Mouse (Mus musculus) midbrain, embryonic 14.5 days (tissue): ENCODE measurements around the gene Nfic. TPM values are rescaled to one million over a fixed set of nuclear protein-coding genes. Genes with fewer than 3 reads are reported as not detected.

Source experiments
- ATAC-seq: fragments of 200-750 bp; cut with Nextera tagmentation; 2 replicates; pipeline ENCODE4 v1.8.0; 2017; ENCODE audit warnings: moderate number of reproducible peaks, moderate library complexity; ENCODE audit not compliant: low FRiP score, low TSS enrichment
- DNase-seq: peaks from one replicate; pipeline ENCODE4 v3.0.0-alpha.2; 2015
- H3K27ac ChIP-seq: fragments of 300-500 bp; sonication (generic); replicated peaks from 2 replicates; pipeline ENCODE4 v1.5.1; 2014; ENCODE audit warnings: mild to moderate bottlenecking, low read depth, low read length, moderate library complexity
- H3K27me3 ChIP-seq: fragments of 300-500 bp; sonication (generic); 2 replicates; pipeline ENCODE4 v1.6.1; 2014; ENCODE audit warnings: low read length, control low read depth, mixed read lengths; ENCODE audit not compliant: control insufficient read depth, insufficient read depth
- H3K36me3 ChIP-seq: fragments of 300-500 bp; sonication (generic); 2 replicates; pipeline ENCODE4 v1.6.1; 2014; ENCODE audit warnings: low read length, control low read depth; ENCODE audit not compliant: control insufficient read depth, insufficient read depth
- H3K4me1 ChIP-seq: fragments of 300-500 bp; sonication (generic); 2 replicates; pipeline ENCODE4 v1.6.1; 2014; ENCODE audit warnings: mild to moderate bottlenecking, antibody characterized with exemption, low read length, control low read depth; ENCODE audit not compliant: control insufficient read depth, insufficient read depth
- H3K4me2 ChIP-seq: fragments of 300-500 bp; sonication (generic); 2 replicates; pipeline ENCODE4 v1.6.1; 2014; ENCODE audit warnings: mild to moderate bottlenecking, low read length, moderate library complexity
- H3K4me3 ChIP-seq: fragments of 300-500 bp; sonication (generic); replicated peaks from 2 replicates; pipeline ENCODE4 v1.5.1; 2014; ENCODE audit warnings: low read depth, low read length
- H3K9ac ChIP-seq: fragments of 300-500 bp; sonication (generic); replicated peaks from 2 replicates; pipeline ENCODE4 v1.6.1; 2014; ENCODE audit warnings: mild to moderate bottlenecking, low read length, moderate library complexity
- H3K9me3 ChIP-seq: fragments of 300-500 bp; sonication (generic); 2 replicates; pipeline ENCODE4 v1.6.1; 2016; ENCODE audit warnings: low read length, control low read depth, mixed read lengths; ENCODE audit not compliant: control insufficient read depth
- WGBS: fragments of 180-500 bp; shearing (Covaris S2); extraction: QIAGEN DNeasy Blood & Tissue Kit; methylation state at CpG from one replicate; pipeline ENCODE4 v1.1.7; 2014; 5-methylcytosine and 5-hydroxymethylcytosine counted together
- polyA plus RNA-seq: library from polyadenylated mRNA; unstranded; fragments of >200 nt; fragmentation: Nextera tagmentation; extraction: Ambion mirVana; gene quantifications from 2 replicates; pipeline ENCODE4 v1.2.1, GENCODE M21; 2014

Nfic gene
- polyA plus RNA-seq, 1 experiment from 2014 or later, result 13.7 TPM

DNA sequence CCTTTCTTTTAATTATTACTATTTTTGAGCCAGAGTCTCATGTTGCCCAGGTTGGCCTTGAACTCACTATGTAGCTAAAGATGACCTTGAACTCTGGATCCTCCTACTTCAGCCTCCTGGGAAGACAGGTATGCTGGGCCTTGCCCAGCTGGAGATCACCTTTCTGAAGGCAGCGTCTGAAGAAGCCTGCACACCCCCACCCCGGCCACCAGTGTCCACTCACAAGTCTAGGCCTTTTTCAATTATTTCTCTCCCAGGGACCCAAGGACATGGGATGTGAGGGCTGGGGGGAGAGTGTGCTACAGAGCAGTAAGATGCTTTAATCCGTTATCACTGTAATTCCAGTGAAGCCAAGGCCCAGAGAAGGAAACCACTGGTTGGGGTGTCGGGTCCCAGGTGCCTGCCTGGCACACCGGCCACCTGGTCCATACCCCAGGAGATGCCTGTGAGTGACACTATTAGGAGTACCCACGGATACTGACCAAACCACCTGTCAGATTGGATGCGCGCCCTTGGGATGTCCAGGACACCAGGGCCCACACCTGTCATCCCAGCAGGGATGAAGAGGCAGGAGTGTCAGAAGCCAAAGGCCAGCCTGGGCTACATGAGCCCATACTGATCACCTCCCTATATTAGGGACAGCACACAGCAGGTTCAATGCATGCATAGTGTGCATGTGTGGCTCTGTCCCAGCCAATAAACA lies 27.5 kb downstream of the Nfic start:
- H3K27me3 ChIP-seq, result peaks cover 23% of the 10 kb centered on the region; the same call in 1 of the 2 replicates
- DNase-seq (peak; percentile 0), ATAC-seq (no peak)
- no peaks in the 10 kb centered on the region for H3K9me3 ChIP-seq
- WGBS, result 75% methylated on average over 8 of the region's 8 CpGs
- no peak overlapping the region for H3K4me3 ChIP-seq
- H3K36me3 ChIP-seq, result no peaks in the 10 kb centered on the region
- no peak overlapping the region for H3K9ac ChIP-seq
- H3K4me1 ChIP-seq, result peaks cover 17% of the 10 kb centered on the region
- no peak overlapping the region for H3K4me2 ChIP-seq
- no peak overlapping the region for H3K27ac ChIP-seq

DNA sequence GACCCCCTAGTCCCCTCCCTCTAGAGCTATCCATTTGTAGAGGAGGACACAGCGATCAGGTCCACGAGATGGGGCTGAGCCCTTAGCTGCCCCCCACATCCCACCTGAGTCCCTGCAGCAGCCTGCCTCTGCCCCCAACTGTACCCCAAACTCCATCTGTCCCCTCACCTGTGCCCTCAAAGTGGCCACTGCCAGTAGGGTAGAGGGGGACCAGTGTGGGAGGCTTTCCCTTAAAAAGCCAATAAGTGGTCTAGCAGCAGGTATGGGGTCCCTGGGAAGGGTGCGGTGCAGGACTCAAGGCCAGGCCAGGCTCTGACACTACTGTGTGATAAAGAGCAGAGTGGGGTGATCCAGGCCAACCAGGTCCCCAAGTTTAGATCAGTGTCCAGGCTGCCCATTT lies 28.1 kb downstream of the Nfic start:
- Histone ChIP-seq H3K4me2 (peak overlapping the region; percentile 60), H3K4me3 (no peak overlapping the region), H3K9ac (no peak overlapping the region), H3K36me3 (no peaks in the 10 kb centered on the region), H3K27me3 (peaks cover 23% of the 10 kb centered on the region; the same call in 1 of the 2 replicates), H3K4me1 (peaks cover 17% of the 10 kb centered on the region), H3K27ac (no peak overlapping the region), H3K9me3 (no peaks in the 10 kb centered on the region)
- no peak for ATAC-seq
- WGBS, result 41% methylated on average over 3 of the region's 3 CpGs
- DNase-seq, result no peak

GRCm38 (mm10) chr10:81426897-81427296 lies 28.5 kb downstream of the Nfic start:
- peaks cover 23% of the 10 kb centered on the region; the same call in 1 of the 2 replicates for H3K27me3 ChIP-seq
- H3K4me2 ChIP-seq, result peak overlapping the region; percentile 60
- no peaks in the 10 kb centered on the region for H3K9me3 ChIP-seq
- peaks cover 17% of the 10 kb centered on the region for H3K4me1 ChIP-seq
- H3K36me3 ChIP-seq, result no peaks in the 10 kb centered on the region
- H3K27ac ChIP-seq, result no peak overlapping the region
- WGBS, result 1% methylated on average over 33 of the region's 38 CpGs
- H3K9ac ChIP-seq, result peak overlapping the region; percentile 14; the same call in 1 of the 2 replicates
- peak; percentile 44 for DNase-seq
- no peak for ATAC-seq
- H3K4me3 ChIP-seq, result peak overlapping the region; percentile 28

DNA sequence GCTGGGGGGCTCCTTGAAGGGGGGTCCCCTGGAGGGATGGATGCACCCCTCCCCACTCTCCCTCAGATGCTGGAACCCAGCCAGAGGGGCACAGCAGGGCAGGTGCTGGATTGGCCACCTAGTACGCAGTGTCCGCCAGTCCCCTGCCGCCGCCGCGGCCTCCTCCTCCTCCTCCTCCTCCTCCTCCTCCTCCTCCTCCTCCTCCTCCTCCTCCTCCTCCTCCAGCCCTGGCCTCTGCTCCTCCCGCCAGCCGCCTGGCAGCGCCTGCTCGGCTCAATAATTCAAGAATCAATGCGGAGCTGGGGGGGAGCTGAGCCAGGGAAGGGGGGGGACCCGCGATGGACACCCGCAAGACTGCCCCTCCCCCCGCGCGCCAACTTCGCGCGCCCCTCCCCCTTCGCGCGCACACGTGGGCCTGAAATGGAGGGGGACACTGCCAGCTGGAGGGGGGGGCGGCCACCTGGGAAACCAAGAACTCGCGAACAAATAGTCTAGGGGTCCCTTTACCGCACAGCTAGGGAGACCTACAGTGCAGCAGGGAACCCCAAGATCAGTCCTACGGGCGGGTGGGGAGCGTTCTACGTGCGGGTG lies 29.3 kb downstream of the Nfic start:
- ATAC-seq, result no peak
- Histone ChIP-seq H3K4me3 (peak overlapping the region; percentile 28), H3K4me1 (peaks cover 17% of the 10 kb centered on the region), H3K36me3 (no peaks in the 10 kb centered on the region), H3K27me3 (peaks cover 23% of the 10 kb centered on the region; the same call in 1 of the 2 replicates), H3K9me3 (no peaks in the 10 kb centered on the region), H3K4me2 (peak overlapping the region; percentile 60), H3K9ac (peak overlapping the region; percentile 54; the same call in 1 of the 2 replicates), H3K27ac (no peak overlapping the region)
- peak; percentile 51 for DNase-seq
- 1% methylated on average over 18 of the region's 33 CpGs for WGBS

DNA sequence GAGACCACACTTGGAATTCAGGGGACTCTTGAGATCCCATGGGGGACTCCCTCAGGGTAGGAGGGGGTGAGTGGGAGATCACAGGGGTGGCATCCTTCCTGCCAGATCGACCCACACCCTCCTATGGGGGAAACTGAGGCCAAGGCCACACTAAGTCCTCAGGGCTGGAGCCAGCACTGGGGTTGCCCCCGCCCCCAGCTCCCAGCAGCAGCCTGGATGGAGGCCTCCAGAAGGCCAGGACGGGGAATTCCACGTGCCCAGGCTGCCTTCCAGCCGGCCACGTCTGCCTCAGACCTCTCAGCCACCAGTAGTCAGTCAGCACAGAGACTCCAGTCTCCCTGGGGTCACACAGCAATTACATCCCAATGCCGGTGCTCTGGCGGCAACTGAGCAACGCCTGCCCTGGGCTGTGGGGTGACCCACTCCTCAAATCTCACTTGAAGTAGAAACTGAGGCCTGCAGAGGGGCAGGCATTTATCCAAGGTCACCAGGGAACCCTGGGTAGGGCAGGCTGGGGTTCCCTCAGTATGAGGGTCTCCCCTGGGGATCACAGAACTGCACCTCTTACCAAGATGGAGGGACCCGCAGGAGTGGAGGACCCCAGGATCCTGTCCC lies 30.1 kb downstream of the Nfic start:
- Histone ChIP-seq H3K4me2 (peak overlapping the region; percentile 60), H3K4me3 (no peak overlapping the region)
- no peak for ATAC-seq

GRCm38 (mm10) chr10:81424246-81425051 lies 31.0 kb downstream of the Nfic start:
- 6% methylated on average over 25 of the region's 25 CpGs for WGBS
- H3K4me2 ChIP-seq, result peak overlapping the region; percentile 6; the same call in 1 of the 2 replicates

More for the DNA sequence above, 30.1 kb downstream of the Nfic start:
- H3K27me3 ChIP-seq, result peaks cover 23% of the 10 kb centered on the region; the same call in 1 of the 2 replicates
- H3K4me1 ChIP-seq, result peaks cover 17% of the 10 kb centered on the region
- WGBS, result 29% methylated on average over 10 of the region's 10 CpGs
- H3K9ac ChIP-seq, result no peak overlapping the region
- peak; percentile 4 for DNase-seq
- no peaks in the 10 kb centered on the region for H3K9me3 ChIP-seq
- no peaks in the 10 kb centered on the region for H3K36me3 ChIP-seq
- H3K27ac ChIP-seq, result no peak overlapping the region

DNA sequence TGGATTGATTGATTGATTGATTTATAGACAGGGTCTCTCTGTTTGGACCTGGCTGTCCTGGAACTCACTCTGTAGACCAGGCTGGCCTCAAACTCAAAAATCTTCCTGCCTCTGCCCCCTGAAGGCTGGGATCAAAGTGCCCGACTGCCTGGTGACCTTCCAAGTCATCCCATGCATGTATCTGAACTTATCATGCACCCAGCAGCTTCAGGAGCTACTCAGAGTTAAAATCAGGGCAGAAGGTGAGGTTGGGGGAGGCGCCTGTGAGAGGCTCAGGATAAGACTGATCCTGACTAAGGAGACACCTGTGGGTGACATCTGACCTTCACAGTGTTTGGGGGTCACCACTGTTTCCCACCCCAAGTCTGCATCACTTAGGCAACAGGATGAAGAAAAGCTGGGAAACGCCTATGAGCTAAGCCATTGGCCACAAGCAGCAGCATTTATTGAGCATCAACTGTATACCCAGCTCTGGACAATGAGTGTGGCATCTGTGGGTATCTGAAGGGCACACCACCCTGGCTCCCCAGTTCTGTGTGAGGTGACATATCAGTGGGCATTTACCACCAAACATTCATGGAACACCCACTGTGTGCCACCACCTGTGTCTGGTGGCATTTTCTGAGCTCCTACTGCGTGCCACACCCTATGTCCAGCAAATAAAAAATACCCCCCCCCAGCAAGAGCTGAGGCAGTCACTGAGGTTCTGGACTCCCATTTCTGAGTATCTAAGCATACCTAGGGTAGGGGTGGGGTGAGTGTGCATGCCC lies 31.8 kb downstream of the Nfic start:
- 71% methylated on average over 4 of the region's 4 CpGs for WGBS

More at GRCm38 (mm10) chr10:81424246-81425051, 31.0 kb downstream of the Nfic start:
- Histone ChIP-seq H3K36me3 (0 out of 2 replicates have a peak, but pooled peaks cover 2% of the 10 kb centered on the region), H3K27me3 (peaks cover 23% of the 10 kb centered on the region; the same call in 1 of the 2 replicates), H3K27ac (no peak overlapping the region), H3K9ac (peak overlapping the region; percentile 20; the same call in 1 of the 2 replicates), H3K4me3 (no peak overlapping the region), H3K9me3 (no peaks in the 10 kb centered on the region), H3K4me1 (peaks cover 13% of the 10 kb centered on the region)
- ATAC-seq (no peak), DNase-seq (peak; percentile 21)

More for the DNA sequence above, 31.8 kb downstream of the Nfic start:
- Histone ChIP-seq H3K27ac (no peak overlapping the region), H3K4me1 (peaks cover 16% of the 10 kb centered on the region), H3K4me2 (no peak overlapping the region), H3K9ac (no peak overlapping the region), H3K27me3 (peaks cover 23% of the 10 kb centered on the region; the same call in 1 of the 2 replicates), H3K36me3 (0 out of 2 replicates have a peak, but pooled peaks cover 2% of the 10 kb centered on the region), H3K4me3 (no peak overlapping the region), H3K9me3 (no peaks in the 10 kb centered on the region)
- ATAC-seq (no peak), DNase-seq (no peak)
